Comparison of ENCODE assay signal across 8 mouse cellular contexts in the genomic region with DNA sequence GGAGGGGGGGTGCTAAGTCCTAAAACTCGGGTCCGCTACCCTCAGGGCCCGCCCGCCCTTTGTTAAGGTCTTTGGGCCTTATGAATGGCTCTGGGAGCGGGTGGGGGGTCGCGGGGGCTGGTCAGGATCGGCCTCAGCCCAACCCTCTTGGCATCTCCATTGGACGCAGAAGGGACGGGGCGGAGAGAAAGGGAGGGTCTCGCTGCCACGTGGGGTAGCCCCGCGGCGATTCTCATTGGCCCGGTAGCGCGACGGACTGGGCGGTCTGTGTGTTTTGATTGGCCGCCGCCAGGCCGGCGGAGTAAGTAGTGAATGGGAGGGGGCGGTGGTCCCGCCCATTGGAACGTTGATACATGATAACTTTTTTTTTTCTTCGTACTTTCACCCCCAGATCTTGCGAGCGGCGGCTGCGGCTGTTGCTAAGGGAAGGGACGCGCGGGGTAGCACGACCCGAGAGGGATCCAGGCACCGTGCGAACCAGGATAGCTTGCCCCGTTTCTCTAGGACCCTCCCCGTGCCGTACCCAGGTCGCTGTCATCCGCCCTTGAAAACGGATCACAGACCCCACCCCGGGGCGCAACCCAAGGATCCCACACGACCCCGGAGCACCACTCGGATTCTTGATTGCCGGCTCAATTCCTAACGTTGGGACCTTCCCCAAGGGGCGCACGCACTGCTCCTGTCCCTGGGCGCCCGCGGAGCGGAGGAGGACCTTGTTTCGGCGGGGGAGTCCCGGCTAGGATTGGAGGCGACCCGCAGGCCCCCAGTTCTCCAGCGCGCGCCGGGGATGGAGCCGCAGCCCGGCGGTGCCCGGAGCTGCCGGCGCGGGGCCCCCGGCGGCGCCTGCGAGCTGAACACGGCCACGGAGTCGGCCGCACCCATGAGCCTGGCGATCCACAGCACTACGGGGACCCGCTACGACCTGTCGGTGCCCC. TPM values are rescaled to one million over a fixed set of nuclear protein-coding genes. Genes with fewer than 3 reads are reported as not detected.
DNase-seq lines count a peak whose midpoint lies in the region; TF ChIP-seq lines count a peak whose summit lies in the region.

No protein-coding gene starts in this region.

- no peak for TF ChIP-seq CTCF in cortical plate, adult 2 months (IDR thresholded peaks at IDR 0.05; ENCODE audit: extremely low read depth, insufficient read depth, low read length)

- H3K36me3 ChIP-seq in megakaryocyte, embryonic 14.5 days (replicated peaks; ENCODE audit: low read length), result peaks cover 74% of the 10 kb centered on the region

- H3K4me1 ChIP-seq in cortical plate, adult 2 months (ENCODE audit: control insufficient read depth, insufficient read depth, low read length), result no peaks in the 10 kb centered on the region; the same call in 1 of the 2 replicates
- peaks cover 72% of the 10 kb centered on the region for H3K4me1 ChIP-seq in megakaryocyte, embryonic 14.5 days

- TF ChIP-seq POLR2A in cortical plate, adult 2 months (IDR thresholded peaks at IDR 0.05; ENCODE audit: extremely low read depth, insufficient read depth, low read length), result peak; percentile 89

- peak overlapping the region; percentile 93 for H3K27ac ChIP-seq in cortical plate, adult 2 months (ENCODE audit: insufficient read depth, low read length)

- DNase-seq in adipocyte (ENCODE audit: low spot score), result peak; percentile 97
- peak; percentile 93 to 95 for DNase-seq in gastrocnemius, adult 8-10 months (ENCODE audit: low spot score in 2 of 2)
- DNase-seq in induced T-regulatory cell, adult 2 months (ENCODE audit: low read depth), result peak; percentile 98
- peak; percentile 96 to 97 for DNase-seq in left cerebral cortex, adult 9 months (ENCODE audit: low spot score in 2 of 2)
- DNase-seq in right cerebral cortex, adult 2 months (ENCODE audit: low spot score in 2 of 2), result peak; percentile 97 to 98
- DNase-seq in urinary bladder, postnatal 10 days (ENCODE audit: low spot score), result peak; percentile 92

- no peaks in the 10 kb centered on the region for H3K9me3 ChIP-seq in megakaryocyte, embryonic 14.5 days

- no peaks in the 10 kb centered on the region for H3K27me3 ChIP-seq in megakaryocyte, embryonic 14.5 days (replicated peaks)

- peak overlapping the region; percentile 86 for H3K4me3 ChIP-seq in cortical plate, adult 2 months (ENCODE audit: insufficient read depth, low read length)
- peak overlapping the region; percentile 99 for H3K4me3 ChIP-seq in megakaryocyte, embryonic 14.5 days (replicated peaks)

RNA-seq across cellular contexts. Expression of a gene that starts 1.5 kb away (rescaled TPM):
- polyA plus RNA-seq in cortical plate, adult 2 months (2012; rRNA removed), result 26.6 and 33.8 TPM in 2 replicates
- total RNA-seq in gastrocnemius, adult 8-10 months (2022), result 10 to 100 TPM; 20.8 to 36.0 (median 29.5) TPM
- 171 and 203 TPM in 2 replicates for polyA plus RNA-seq in megakaryocyte, embryonic 14.5 days (2012; ENCODE audit: insufficient read depth, low replicate concordance)

RNA-seq across cellular contexts. Expression of a gene that starts 8.9 kb away (rescaled TPM):
- 274 and 285 TPM in 2 replicates for polyA plus RNA-seq in cortical plate, adult 2 months (2012; rRNA removed)
- total RNA-seq in gastrocnemius, adult 8-10 months (2022), result 1 to 10 TPM; 1.9 to 4.0 (median 2.9) TPM
- polyA plus RNA-seq in megakaryocyte, embryonic 14.5 days (2012; ENCODE audit: insufficient read depth, low replicate concordance), result 4.8 and 11.7 TPM in 2 replicates

RNA-seq across cellular contexts. Expression of a gene that starts 11.1 kb away (rescaled TPM):
- polyA plus RNA-seq in cortical plate, adult 2 months (2012; rRNA removed), result 620 and 641 TPM in 2 replicates
- 100 to 1,000 TPM; 525 to 571 (median 544) TPM for total RNA-seq in gastrocnemius, adult 8-10 months (2022)
- polyA plus RNA-seq in megakaryocyte, embryonic 14.5 days (2012; ENCODE audit: insufficient read depth, low replicate concordance), result 1,192 and 1,533 TPM in 2 replicates

RNA-seq across cellular contexts. Expression of a gene that starts 16.2 kb away (rescaled TPM):
- polyA plus RNA-seq in cortical plate, adult 2 months (2012; rRNA removed), result 150 and 180 TPM in 2 replicates
- total RNA-seq in gastrocnemius, adult 8-10 months (2022), result 10 to 100 TPM; 23.4 to 49.1 (median 31.4) TPM
- 27.7 and 39.5 TPM in 2 replicates for polyA plus RNA-seq in megakaryocyte, embryonic 14.5 days (2012; ENCODE audit: insufficient read depth, low replicate concordance)

RNA-seq across cellular contexts. Expression of a gene that starts 23.2 kb away (rescaled TPM):
- polyA plus RNA-seq in cortical plate, adult 2 months (2012; rRNA removed), result 13.1 and 13.9 TPM in 2 replicates
- total RNA-seq in gastrocnemius, adult 8-10 months (2022), result 1 to 10 TPM; 4.3 to 7.8 (median 6.9) TPM
- 3.0 and 7.7 TPM in 2 replicates for polyA plus RNA-seq in megakaryocyte, embryonic 14.5 days (2012; ENCODE audit: insufficient read depth, low replicate concordance)

Comparison
In these comparisons a context has a peak if more than half of its experiments do, and no peak if none do; other contexts are left out.
1. Peak in every context shown above with its lines: DNase-seq, H3K4me3 ChIP-seq and H3K27ac ChIP-seq.
2. RNA of a gene that starts 8.9 kb away (polyA plus RNA-seq): 274 to 285 TPM in cortical plate, adult 2 months; 4.8 to 11.7 TPM in megakaryocyte, embryonic 14.5 days; every median in the first group is over 10 times any median in the second.